ENCODE assay signal across 16 mouse cellular contexts in the genomic region with DNA sequence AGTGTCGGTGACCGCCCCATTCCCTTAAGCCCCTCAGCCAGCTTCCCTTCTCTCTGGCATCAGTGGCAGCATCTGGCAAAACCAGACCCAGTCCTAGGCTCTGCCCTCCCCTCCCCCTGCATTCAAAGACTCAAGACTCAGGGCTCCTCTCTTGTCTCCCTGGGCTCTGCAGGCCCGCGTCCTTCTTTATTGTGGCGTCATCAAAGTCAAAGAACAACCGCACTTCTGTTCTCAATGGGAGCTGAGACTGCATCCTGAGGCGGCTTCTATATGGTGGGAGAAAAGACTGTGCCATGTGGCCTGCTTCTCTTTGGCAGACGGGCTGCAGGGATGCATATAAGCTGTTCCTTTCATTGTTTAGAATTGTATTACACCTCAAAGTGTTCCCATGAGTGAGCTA.
A peak's percentile ranks its signal among the peaks of the same experiment; 100 is the strongest.
DNase-seq lines count a peak whose midpoint lies in the region; ATAC-seq lines count a peak whose summit lies in the region.
"Had no signal": no experiment of that assay in that cellular context is flagged by ENCODE, and none has a peak within 500 bp of the region (broad histone marks: within the 10 kb centered on the region; RNA-seq: fewer than 3 reads in every experiment).

No protein-coding gene starts in this region.

- no peak overlapping the region for H3K9ac ChIP-seq in limb, embryonic 12.5 days (replicated peaks)

- H3K36me3 ChIP-seq in heart, embryonic 10.5 days = no peaks in the 10 kb centered on the region
- no peaks in the 10 kb centered on the region for H3K36me3 ChIP-seq in limb, embryonic 12.5 days

- 54% methylated on average over 8 of the region's 8 CpGs for WGBS in heart, embryonic 10.5 days
- 37% methylated on average over 8 of the region's 8 CpGs for WGBS in limb, embryonic 12.5 days

- H3K4me2 ChIP-seq in limb, embryonic 12.5 days = no peak overlapping the region

- no peak for DNase-seq in heart, embryonic 10.5 days (ENCODE audit: low spot score)
- DNase-seq in heart, postnatal 14 days = no peak
- DNase-seq in thymus, postnatal 25 days = peak; percentile 45
- DNase-seq in thymus, adult 18-20 months = no peak
- peak; percentile 37 for DNase-seq in thymus, postnatal 4 days
- no peak for DNase-seq in layer of hippocampus, adult 18-20 months (ENCODE audit: low spot score in 2 of 2)
- DNase-seq in urinary bladder, postnatal 36 days (ENCODE audit: low spot score in 2 of 2) = no peak
- DNase-seq: adrenal gland, postnatal 25 days; cerebellum, postnatal 14 days; gastrocnemius, postnatal 36 days; liver had no signal

- no peak overlapping the region for H3K4me3 ChIP-seq in heart, embryonic 10.5 days
- H3K4me3 ChIP-seq in limb, embryonic 12.5 days (replicated peaks) = no peak overlapping the region
- H3K4me3 ChIP-seq: erythroblast, embryonic 14.5 days had no signal

- H3K27me3 ChIP-seq in heart, embryonic 10.5 days (ENCODE audit: insufficient read depth, poor library complexity, severe bottlenecking) = no peaks in the 10 kb centered on the region
- no peaks in the 10 kb centered on the region for H3K27me3 ChIP-seq in limb, embryonic 12.5 days
- H3K27me3 ChIP-seq: Patski had no signal

- no peak for ATAC-seq in limb, embryonic 12.5 days (ENCODE audit: insufficient number of reproducible peaks, insufficient read depth, low FRiP score, low TSS enrichment, low read depth)
- ATAC-seq: intestine, postnatal 0 days; Patski had no signal

- peak overlapping the region; percentile 57; the same call in 1 of the 2 replicates for H3K27ac ChIP-seq in heart, embryonic 10.5 days
- peak overlapping the region; percentile 50; the same call in 1 of the 2 replicates for H3K27ac ChIP-seq in limb, embryonic 12.5 days
- H3K27ac ChIP-seq: macrophage had no signal

- no peaks in the 10 kb centered on the region for H3K9me3 ChIP-seq in heart, embryonic 10.5 days
- no peaks in the 10 kb centered on the region for H3K9me3 ChIP-seq in limb, embryonic 12.5 days

- intact Hi-C loops in heart, postnatal 14 days (cut with DNase I) = no loop called here

- peaks cover 6% of the 10 kb centered on the region; the same call in 1 of the 2 replicates for H3K4me1 ChIP-seq in heart, embryonic 10.5 days
- H3K4me1 ChIP-seq in limb, embryonic 12.5 days (replicated peaks) = peaks cover 11% of the 10 kb centered on the region

Comparison
In these comparisons a context has a peak if more than half of its experiments do, and no peak if none do; other contexts are left out.
1. DNase-seq: peak in thymus, postnatal 25 days (single experiment) and thymus, postnatal 4 days (single experiment); none in heart, embryonic 10.5 days (single experiment), heart, postnatal 14 days (0 of 2), thymus, adult 18-20 months (0 of 2), layer of hippocampus, adult 18-20 months (0 of 2) and urinary bladder, postnatal 36 days (0 of 2).